Mouse (Mus musculus): ENCODE measurements around the gene Cand2.

Cand2 gene

GRCm38 (mm10) chr6:115832152-115832850 lies 58.0 kb downstream of the Cand2 start:
- no peak for DNase-seq

GRCm38 (mm10) chr6:115833861-115834260 lies 59.5 kb downstream of the Cand2 start:
- no peak for DNase-seq

- peak; percentile 70 to 83 for DNase-seq
Measured at GRCm38 (mm10) chr6:115838161-115838597, 63.8 kb downstream of the Cand2 start, which contains the start of gene Efcab12. Gene Efcab12, minus strand, starts transcription at chr6:115838412.

- no peak for DNase-seq
Measured at GRCm38 (mm10) chr6:115838745-115839144, 64.4 kb downstream of the Cand2 start.

- DNase-seq: no peak
Measured at GRCm38 (mm10) chr6:115845006-115845405, 70.7 kb downstream of the Cand2 start.

GRCm38 (mm10) chr6:115846640-115847411 lies 72.5 kb downstream of the Cand2 start:
- DNase-seq: peak; percentile 79 to 82

- DNase-seq: no peak
Measured at GRCm38 (mm10) chr6:115848598-115849304, 74.4 kb downstream of the Cand2 start.

GRCm38 (mm10) chr6:115852446-115853090 lies 78.2 kb downstream of the Cand2 start:
- no peak for DNase-seq

GRCm38 (mm10) chr6:115853091-115853813 lies 78.9 kb downstream of the Cand2 start, which contains the start of the genes Mbd4 and Ift122:
Gene Mbd4, minus strand, starts transcription at chr6:115853371.
Gene Ift122, plus strand, starts transcription at chr6:115853470.
- DNase-seq: peak; percentile 98 to 99

GRCm38 (mm10) chr6:115853985-115854384 lies 79.6 kb downstream of the Cand2 start:
- DNase-seq: no peak

- peak in 1 of 2 experiments; percentile 13 for DNase-seq
Measured at GRCm38 (mm10) chr6:115854432-115854831, 80.1 kb downstream of the Cand2 start.

Measured in kidney, postnatal 4 days (tissue).